Mouse (Mus musculus) induced T-regulatory cell, adult 2 months (primary cell): ENCODE results near the gene H2-Ab1.

Source experiments
- DNase-seq: peaks from one replicate; pipeline ENCODE4 v3.0.0-alpha.2; 2012; ENCODE audit warnings: low read depth

Gene H2-Ab1

DNA sequence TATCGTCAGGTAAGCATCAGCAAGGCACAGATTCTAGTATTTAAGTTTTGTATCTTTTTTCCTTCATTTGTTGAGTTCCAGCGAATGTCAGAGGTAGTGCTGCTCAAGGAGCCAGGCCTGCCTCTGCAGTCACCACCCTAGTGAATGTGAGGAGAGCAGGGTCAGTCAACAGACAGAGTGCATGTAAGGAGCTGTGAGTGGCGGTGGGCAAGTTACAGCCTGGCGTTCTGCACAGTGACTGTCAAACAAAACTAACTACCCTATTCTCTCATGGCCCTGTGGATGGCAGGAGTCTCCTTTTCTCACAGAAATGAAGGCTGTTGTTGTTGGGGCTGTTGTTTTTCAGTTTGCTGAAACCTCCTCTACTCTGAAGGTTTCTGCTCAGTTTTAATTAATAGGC is 27.9 kb downstream of the H2-Ab1 start:
- no peak for DNase-seq

DNA sequence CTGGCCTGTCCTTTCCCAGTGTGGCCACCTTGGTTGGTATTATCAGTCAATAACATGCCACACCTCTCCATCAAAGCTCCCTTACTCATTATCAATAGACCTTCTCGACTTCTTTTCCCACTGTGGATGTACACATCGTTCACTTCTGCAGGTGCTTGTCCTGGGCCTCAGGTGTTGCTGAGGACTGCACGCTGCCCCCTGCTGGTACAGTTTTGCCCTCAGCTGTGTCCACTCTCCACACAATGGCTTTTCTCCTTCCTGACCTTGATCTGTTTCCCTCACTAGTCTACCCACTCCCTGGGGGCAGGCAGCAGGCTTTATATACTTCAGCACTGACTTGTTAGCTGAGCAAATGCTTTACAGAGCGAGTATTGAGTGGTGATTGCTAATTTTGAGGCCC is 28.4 kb downstream of the H2-Ab1 start:
- peak; percentile 76 for DNase-seq

- DNase-seq = no peak
Measured at GRCm38 (mm10) chr17:34286501-34286900, 29.0 kb downstream of the H2-Ab1 start.

DNA sequence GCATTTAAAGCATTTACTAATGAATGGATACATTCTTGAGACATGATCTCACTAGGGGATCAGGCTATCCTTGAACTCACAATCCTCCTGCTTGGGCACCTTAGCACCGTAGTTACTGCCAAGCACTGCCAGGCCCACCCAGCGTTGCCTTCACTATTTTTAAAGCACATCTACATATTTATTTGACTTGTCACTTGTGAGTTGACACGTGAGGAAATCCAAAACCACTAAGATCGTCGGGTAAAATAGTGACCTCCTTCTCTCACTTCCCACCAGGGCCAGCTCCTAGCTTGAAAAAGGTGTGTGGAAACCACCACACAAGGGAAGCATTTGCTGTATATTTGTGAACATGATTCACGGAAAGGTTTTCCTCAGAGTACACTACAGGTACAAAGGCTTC is 29.5 kb downstream of the H2-Ab1 start:
- no peak for DNase-seq

- DNase-seq = peak; percentile 95
Measured at GRCm38 (mm10) chr17:34287648-34288047, 30.2 kb downstream of the H2-Ab1 start, which contains the start of gene H2-Aa. Gene H2-Aa (minus strand): TSS chr17:34287823.

- DNase-seq = no peak
Measured at GRCm38 (mm10) chr17:34288131-34288530, 30.6 kb downstream of the H2-Ab1 start.

- DNase-seq = peak; percentile 93
Measured at GRCm38 (mm10) chr17:34291609-34292008, 34.1 kb downstream of the H2-Ab1 start.

DNA sequence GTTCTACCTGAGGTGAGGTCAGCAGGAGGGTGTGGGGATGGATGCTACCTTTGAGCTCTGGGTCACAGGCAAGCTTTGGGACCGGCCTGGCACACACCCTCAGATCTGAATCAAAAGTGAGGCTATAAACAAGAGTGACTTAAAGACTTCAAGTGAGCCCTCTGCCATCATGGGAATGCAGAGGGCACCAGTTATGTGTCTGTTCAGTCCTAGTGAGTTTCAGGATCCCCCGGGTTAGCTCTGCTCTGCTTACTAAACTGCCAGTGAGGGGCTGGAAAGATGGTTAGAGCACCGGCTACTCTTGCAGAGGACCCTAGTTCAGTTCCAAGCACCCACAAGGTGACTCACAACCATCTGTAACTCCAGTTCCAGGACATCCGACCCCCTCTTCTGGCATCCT is 35.1 kb downstream of the H2-Ab1 start:
- DNase-seq = no peak

DNA sequence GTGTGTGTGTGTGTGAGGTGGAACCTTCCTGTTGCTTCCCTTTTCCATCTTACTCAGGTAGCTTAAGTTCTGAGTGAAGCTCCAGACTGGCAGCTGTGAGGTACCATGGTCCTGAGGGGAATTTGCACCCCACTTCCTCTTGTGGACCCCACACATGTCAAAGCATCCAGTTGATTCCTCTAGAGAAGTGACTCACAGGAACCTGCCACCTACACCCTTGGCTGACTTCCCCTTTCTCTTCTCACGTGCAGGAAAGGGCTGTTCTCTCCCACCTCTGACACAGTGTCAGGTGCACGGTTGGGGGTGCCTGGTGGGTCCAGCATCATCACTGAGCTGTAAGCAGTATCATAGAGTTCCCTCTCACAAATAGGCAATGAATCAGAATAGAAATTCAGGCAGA is 36.0 kb downstream of the H2-Ab1 start:
- DNase-seq = peak; percentile 72

DNA sequence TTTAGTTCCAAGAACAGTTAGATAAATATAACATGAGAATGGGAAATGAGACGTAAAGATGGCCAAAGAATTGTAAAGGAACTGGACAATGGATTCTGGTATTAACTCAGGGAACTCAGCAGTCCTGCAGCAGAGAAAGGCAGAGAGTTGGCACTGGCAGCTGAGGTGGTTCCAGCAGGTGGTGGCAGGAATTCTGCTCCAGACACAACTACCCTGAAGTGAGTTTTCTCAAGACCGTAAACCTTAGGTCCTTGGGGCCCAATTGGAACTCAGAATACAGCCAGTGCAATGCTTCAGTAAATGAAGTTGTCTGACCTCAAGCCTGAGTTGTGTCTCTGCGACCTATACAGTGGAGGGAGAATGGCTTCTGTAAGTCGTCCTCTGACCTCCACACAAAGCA is 36.8 kb downstream of the H2-Ab1 start:
- DNase-seq = no peak

- no peak for DNase-seq
Measured at GRCm38 (mm10) chr17:34295307-34295706, 37.8 kb downstream of the H2-Ab1 start.

GRCm38 (mm10) chr17:34295891-34296794 is 38.7 kb downstream of the H2-Ab1 start:
- peak; percentile 95 for DNase-seq

DNA sequence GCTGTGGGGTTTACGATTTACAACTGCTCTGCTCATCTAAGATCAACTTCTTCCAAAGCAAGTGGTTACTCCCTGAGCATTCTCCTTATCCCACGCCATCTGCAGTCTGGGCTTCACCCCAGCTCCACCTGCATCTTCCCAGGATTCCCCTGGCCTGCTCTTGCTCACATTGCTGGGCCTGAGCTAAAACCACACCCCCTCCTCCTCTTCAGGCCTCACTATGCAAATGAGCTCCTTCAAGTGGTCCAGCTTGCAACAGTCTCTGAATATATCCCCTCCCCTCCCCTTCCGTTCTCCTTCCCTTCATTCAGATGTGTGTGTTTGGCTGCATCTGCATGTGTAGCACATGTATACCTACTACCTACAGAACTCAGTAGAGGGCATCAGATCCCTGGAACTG is 41.9 kb downstream of the H2-Ab1 start:
- peak; percentile 60 for DNase-seq

DNA sequence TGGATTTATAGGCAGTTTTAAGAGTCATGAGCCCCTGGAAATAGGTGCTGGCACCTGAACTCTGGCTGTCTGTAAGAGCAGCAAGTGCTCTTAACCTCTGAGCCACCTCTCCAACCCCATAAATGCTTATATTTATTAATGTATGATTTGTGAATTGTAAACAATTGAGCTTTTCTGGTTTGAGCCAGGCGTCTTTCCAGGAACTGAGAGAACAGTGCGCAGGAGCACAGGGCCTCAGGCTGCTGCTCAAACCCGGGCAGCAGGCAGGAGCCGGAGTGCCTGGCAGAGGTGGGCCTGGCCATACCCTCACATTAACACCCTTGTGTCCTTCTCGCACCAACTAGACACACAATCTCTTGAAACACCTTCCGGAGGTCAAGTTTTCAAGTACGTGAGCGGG is 42.6 kb downstream of the H2-Ab1 start:
- DNase-seq = no peak

DNA sequence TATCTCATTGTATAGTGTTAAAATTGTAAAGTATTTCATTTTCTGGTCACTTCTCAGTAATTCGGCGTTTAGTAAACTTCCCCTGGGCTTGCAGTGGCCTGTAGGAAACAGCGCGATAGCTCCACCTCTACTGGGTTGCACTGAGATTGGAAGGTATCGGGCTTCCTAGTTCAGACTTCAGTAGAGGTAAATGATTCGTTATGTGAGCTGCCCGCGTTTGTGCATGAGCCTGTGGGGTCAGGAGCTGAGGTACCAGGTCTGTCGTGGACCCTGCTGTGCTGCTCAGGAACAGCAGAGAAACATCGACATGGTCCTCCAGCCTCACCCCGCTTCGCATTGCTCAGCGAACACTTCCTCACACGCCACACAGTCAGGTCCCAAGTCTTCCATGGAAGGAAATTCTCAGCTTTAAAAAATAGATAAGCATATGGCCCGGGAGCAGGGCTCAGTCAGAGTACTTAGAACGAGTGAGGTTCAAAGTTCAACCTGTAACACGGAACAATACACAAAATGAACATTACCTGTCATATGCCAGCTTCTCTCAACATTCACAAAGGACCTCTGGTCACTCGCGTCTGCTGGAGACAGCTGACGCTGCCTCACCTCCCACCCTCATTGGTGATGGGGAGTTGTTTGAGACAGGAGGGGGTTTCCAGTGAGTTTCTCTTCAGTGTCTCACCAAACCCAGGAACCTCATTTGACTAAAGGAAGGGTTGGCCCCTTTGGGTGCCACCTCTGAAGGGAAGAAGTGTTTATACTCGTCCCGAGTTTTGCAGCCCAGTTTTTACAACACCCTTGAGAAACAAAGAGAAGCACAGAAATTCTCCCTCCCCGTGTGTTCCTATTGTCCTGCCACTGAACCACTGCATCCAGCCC is 43.4 kb downstream of the H2-Ab1 start:
- peak; percentile 70 for DNase-seq

GRCm38 (mm10) chr17:34301670-34302190 is 44.2 kb downstream of the H2-Ab1 start:
- DNase-seq = no peak

- no peak for DNase-seq
Measured at GRCm38 (mm10) chr17:34303789-34304188, 46.3 kb downstream of the H2-Ab1 start.

DNA sequence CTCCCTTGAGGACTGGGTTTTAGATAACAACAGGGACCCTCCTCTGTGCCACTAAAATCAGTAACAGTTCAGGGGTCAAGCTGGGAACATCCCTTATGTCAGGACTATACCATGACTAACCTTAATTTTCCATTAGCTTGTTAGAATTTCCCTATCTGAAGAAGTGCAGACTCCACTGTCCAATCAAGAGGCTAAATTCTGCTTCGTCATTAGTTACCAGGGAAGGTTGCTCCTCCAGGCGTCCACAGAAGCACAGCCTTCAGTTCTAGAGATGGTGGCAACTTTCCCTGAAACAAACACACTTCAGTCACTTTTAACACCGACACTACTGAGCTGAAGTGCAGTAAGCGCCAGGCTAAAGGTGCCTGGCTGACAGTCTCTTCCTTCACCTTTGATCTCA is 47.3 kb downstream of the H2-Ab1 start:
- peak; percentile 92 for DNase-seq

GRCm38 (mm10) chr17:34305380-34306030 is 48.0 kb downstream of the H2-Ab1 start, which contains the start of gene H2-Eb1:
Gene H2-Eb1 (plus strand): TSS chr17:34305867.
- DNase-seq = peak; percentile 91

GRCm38 (mm10) chr17:34306407-34306806 is 48.9 kb downstream of the H2-Ab1 start:
- no peak for DNase-seq

GRCm38 (mm10) chr17:34307216-34307615 is 49.7 kb downstream of the H2-Ab1 start:
- no peak for DNase-seq

GRCm38 (mm10) chr17:34308161-34308560 is 50.7 kb downstream of the H2-Ab1 start:
- DNase-seq = no peak
